Mouse (Mus musculus): Measurements from ENCODE around the gene Abhd17a. TPM values are rescaled to one million over a fixed set of nuclear protein-coding genes. Genes with fewer than 3 reads are reported as not detected.

The Abhd17a gene
- polyA plus RNA-seq, 1 experiment from 2014 or later = 130 TPM

- no peaks in the 10 kb centered on the region for H3K36me3 ChIP-seq (ENCODE audit: control insufficient read depth, insufficient read depth, low read length)
- H3K4me3 ChIP-seq (ENCODE audit: low read length) = peak overlapping the region; percentile 89
- H3K9me3 ChIP-seq (ENCODE audit: control insufficient read depth, low read length) = no peaks in the 10 kb centered on the region
- H3K27me3 ChIP-seq (replicated peaks; ENCODE audit: control insufficient read depth, insufficient read depth, low read length) = no peaks in the 10 kb centered on the region
- peak overlapping the region; percentile 92 for H3K27ac ChIP-seq (ENCODE audit: low read depth, low read length)
- WGBS = under 1% methylated on average over 9 of the region's 9 CpGs
- peak overlapping the region; percentile 70 for H3K4me2 ChIP-seq (ENCODE audit: low read length)
- ATAC-seq = no peak
- H3K9ac ChIP-seq (ENCODE audit: low read depth, low read length) = peak overlapping the region; percentile 49
- peaks cover 28% of the 10 kb centered on the region for H3K4me1 ChIP-seq (ENCODE audit: control insufficient read depth, insufficient read depth, low read depth, low read length)
Observed at GRCm38 (mm10) chr10:80621690-80621939, 31.5 kb upstream of the Abhd17a start.

- WGBS = 55% methylated on average over 16 of the region's 16 CpGs
- Histone ChIP-seq H3K4me2 (ENCODE audit: low read length) (peak overlapping the region; percentile 70), H3K9me3 (ENCODE audit: control insufficient read depth, low read length) (no peaks in the 10 kb centered on the region), H3K27ac (ENCODE audit: low read depth, low read length) (peak overlapping the region; percentile 92), H3K9ac (ENCODE audit: low read depth, low read length) (peak overlapping the region; percentile 49), H3K27me3 (replicated peaks; ENCODE audit: control insufficient read depth, insufficient read depth, low read length) (no peaks in the 10 kb centered on the region), H3K4me3 (ENCODE audit: low read length) (peak overlapping the region; percentile 89), H3K4me1 (ENCODE audit: control insufficient read depth, insufficient read depth, low read depth, low read length) (peaks cover 28% of the 10 kb centered on the region), H3K36me3 (ENCODE audit: control insufficient read depth, insufficient read depth, low read length) (no peaks in the 10 kb centered on the region)
- ATAC-seq = no peak
Observed at GRCm38 (mm10) chr10:80620796-80621689, 30.9 kb upstream of the Abhd17a start.

GRCm38 (mm10) chr10:80620365-80620764 lies 30.2 kb upstream of the Abhd17a start:
- 87% methylated on average over 9 of the region's 9 CpGs for WGBS
- Histone ChIP-seq H3K27ac (ENCODE audit: low read depth, low read length) (no peak overlapping the region), H3K4me3 (ENCODE audit: low read length) (no peak overlapping the region), H3K9me3 (ENCODE audit: control insufficient read depth, low read length) (no peaks in the 10 kb centered on the region), H3K4me2 (ENCODE audit: low read length) (no peak overlapping the region), H3K36me3 (ENCODE audit: control insufficient read depth, insufficient read depth, low read length) (peaks cover 2% of the 10 kb centered on the region; the same call in 1 of the 2 replicates), H3K27me3 (replicated peaks; ENCODE audit: control insufficient read depth, insufficient read depth, low read length) (no peaks in the 10 kb centered on the region), H3K9ac (ENCODE audit: low read depth, low read length) (no peak overlapping the region), H3K4me1 (ENCODE audit: control insufficient read depth, insufficient read depth, low read depth, low read length) (peaks cover 28% of the 10 kb centered on the region)
- ATAC-seq = no peak

- Histone ChIP-seq H3K4me3 (ENCODE audit: low read length) (no peak overlapping the region), H3K4me2 (ENCODE audit: low read length) (no peak overlapping the region), H3K9ac (ENCODE audit: low read depth, low read length) (no peak overlapping the region), H3K27me3 (replicated peaks; ENCODE audit: control insufficient read depth, insufficient read depth, low read length) (no peaks in the 10 kb centered on the region), H3K36me3 (ENCODE audit: control insufficient read depth, insufficient read depth, low read length) (peaks cover 8% of the 10 kb centered on the region), H3K4me1 (ENCODE audit: control insufficient read depth, insufficient read depth, low read depth, low read length) (peaks cover 23% of the 10 kb centered on the region), H3K9me3 (ENCODE audit: control insufficient read depth, low read length) (no peaks in the 10 kb centered on the region), H3K27ac (ENCODE audit: low read depth, low read length) (no peak overlapping the region)
- no peak for ATAC-seq
- WGBS = 31% methylated on average over 8 of the region's 8 CpGs
Observed at GRCm38 (mm10) chr10:80619465-80620244, 29.5 kb upstream of the Abhd17a start.

- Histone ChIP-seq H3K27me3 (replicated peaks; ENCODE audit: control insufficient read depth, insufficient read depth, low read length) (no peaks in the 10 kb centered on the region), H3K4me1 (ENCODE audit: control insufficient read depth, insufficient read depth, low read depth, low read length) (peaks cover 8% of the 10 kb centered on the region), H3K9ac (ENCODE audit: low read depth, low read length) (no peak overlapping the region), H3K4me3 (ENCODE audit: low read length) (no peak overlapping the region), H3K9me3 (ENCODE audit: control insufficient read depth, low read length) (no peaks in the 10 kb centered on the region), H3K27ac (ENCODE audit: low read depth, low read length) (no peak overlapping the region), H3K4me2 (ENCODE audit: low read length) (no peak overlapping the region), H3K36me3 (ENCODE audit: control insufficient read depth, insufficient read depth, low read length) (peaks cover 13% of the 10 kb centered on the region)
- 75% methylated on average over 9 of the region's 9 CpGs for WGBS
- ATAC-seq = no peak
Observed at GRCm38 (mm10) chr10:80618181-80618580, 28.0 kb upstream of the Abhd17a start.

GRCm38 (mm10) chr10:80614351-80614750 lies 24.2 kb upstream of the Abhd17a start:
- Histone ChIP-seq H3K27ac (ENCODE audit: low read depth, low read length) (no peak overlapping the region), H3K27me3 (replicated peaks; ENCODE audit: control insufficient read depth, insufficient read depth, low read length) (no peaks in the 10 kb centered on the region), H3K36me3 (ENCODE audit: control insufficient read depth, insufficient read depth, low read length) (peaks cover 18% of the 10 kb centered on the region), H3K4me3 (ENCODE audit: low read length) (no peak overlapping the region), H3K9me3 (ENCODE audit: control insufficient read depth, low read length) (no peaks in the 10 kb centered on the region), H3K4me1 (ENCODE audit: control insufficient read depth, insufficient read depth, low read depth, low read length) (no peaks in the 10 kb centered on the region), H3K9ac (ENCODE audit: low read depth, low read length) (no peak overlapping the region), H3K4me2 (ENCODE audit: low read length) (no peak overlapping the region)
- no peak for ATAC-seq
- 87% methylated on average over 6 of the region's 6 CpGs for WGBS

GRCm38 (mm10) chr10:80613821-80614220 lies 23.7 kb upstream of the Abhd17a start:
- no peak overlapping the region for H3K4me2 ChIP-seq (ENCODE audit: low read length)
- peaks cover 23% of the 10 kb centered on the region for H3K36me3 ChIP-seq (ENCODE audit: control insufficient read depth, insufficient read depth, low read length)
- H3K27me3 ChIP-seq (replicated peaks; ENCODE audit: control insufficient read depth, insufficient read depth, low read length) = no peaks in the 10 kb centered on the region
- H3K27ac ChIP-seq (ENCODE audit: low read depth, low read length) = no peak overlapping the region
- 80% methylated on average over 3 of the region's 3 CpGs for WGBS
- ATAC-seq = no peak
- H3K4me3 ChIP-seq (ENCODE audit: low read length) = no peak overlapping the region
- H3K9me3 ChIP-seq (ENCODE audit: control insufficient read depth, low read length) = no peaks in the 10 kb centered on the region
- H3K9ac ChIP-seq (ENCODE audit: low read depth, low read length) = no peak overlapping the region
- H3K4me1 ChIP-seq (ENCODE audit: control insufficient read depth, insufficient read depth, low read depth, low read length) = no peaks in the 10 kb centered on the region

GRCm38 (mm10) chr10:80611905-80612304 lies 21.8 kb upstream of the Abhd17a start:
- Histone ChIP-seq H3K27me3 (replicated peaks; ENCODE audit: control insufficient read depth, insufficient read depth, low read length) (no peaks in the 10 kb centered on the region), H3K4me1 (ENCODE audit: control insufficient read depth, insufficient read depth, low read depth, low read length) (no peaks in the 10 kb centered on the region), H3K9ac (ENCODE audit: low read depth, low read length) (no peak overlapping the region), H3K36me3 (ENCODE audit: control insufficient read depth, insufficient read depth, low read length) (peaks cover 32% of the 10 kb centered on the region), H3K27ac (ENCODE audit: low read depth, low read length) (no peak overlapping the region), H3K9me3 (ENCODE audit: control insufficient read depth, low read length) (no peaks in the 10 kb centered on the region), H3K4me2 (ENCODE audit: low read length) (no peak overlapping the region), H3K4me3 (ENCODE audit: low read length) (no peak overlapping the region)
- ATAC-seq = no peak
- WGBS = 94% methylated on average over 3 of the region's 3 CpGs

- no peak for ATAC-seq
- WGBS = 80% methylated on average over 4 of the region's 4 CpGs
- no peak overlapping the region for H3K4me3 ChIP-seq (ENCODE audit: low read length)
- H3K9me3 ChIP-seq (ENCODE audit: control insufficient read depth, low read length) = no peaks in the 10 kb centered on the region
- no peak overlapping the region for H3K9ac ChIP-seq (ENCODE audit: low read depth, low read length)
- peaks cover 40% of the 10 kb centered on the region for H3K36me3 ChIP-seq (ENCODE audit: control insufficient read depth, insufficient read depth, low read length)
- no peaks in the 10 kb centered on the region for H3K4me1 ChIP-seq (ENCODE audit: control insufficient read depth, insufficient read depth, low read depth, low read length)
- no peak overlapping the region for H3K4me2 ChIP-seq (ENCODE audit: low read length)
- no peaks in the 10 kb centered on the region for H3K27me3 ChIP-seq (replicated peaks; ENCODE audit: control insufficient read depth, insufficient read depth, low read length)
- H3K27ac ChIP-seq (ENCODE audit: low read depth, low read length) = no peak overlapping the region
Observed at GRCm38 (mm10) chr10:80611024-80611423, 20.9 kb upstream of the Abhd17a start.

Data from hindbrain, embryonic 16.5 days (tissue).